Mouse (Mus musculus): Measurements from ENCODE around the gene Mturn.

DNA sequence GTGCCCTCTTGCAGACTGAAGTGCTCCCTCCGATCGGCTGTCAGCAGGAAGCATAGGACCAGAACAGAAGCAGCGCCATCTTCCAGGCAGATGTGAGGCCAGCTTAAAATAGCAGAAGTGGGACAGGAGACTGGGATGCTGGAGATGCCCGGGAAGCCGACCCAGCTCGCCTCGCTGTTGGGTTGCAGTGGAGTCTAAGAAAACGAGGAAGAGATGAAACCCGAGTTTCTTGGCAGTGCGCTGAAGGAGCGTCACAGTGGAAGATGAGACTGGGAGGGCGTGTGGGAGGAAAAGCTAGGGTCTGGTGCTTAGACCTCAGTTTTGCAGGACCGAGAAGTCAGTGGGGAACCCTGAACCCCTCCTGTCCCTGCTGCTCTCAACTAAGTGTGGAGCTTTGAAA, 9.4 kb downstream of the Mturn start:
- no peak for TF ChIP-seq POLR2A (IDR thresholded peaks at IDR 0.05; ENCODE audit: borderline replicate concordance, extremely low read depth, insufficient read depth, insufficient read length, poor library complexity, severe bottlenecking)
- no peak for TF ChIP-seq CTCF (IDR thresholded peaks at IDR 0.05; ENCODE audit: borderline replicate concordance, extremely low read depth, insufficient read depth, insufficient read length)
